Mouse (Mus musculus): ENCODE measurements around the gene Nhsl2.
A peak's percentile ranks its signal among the peaks of the same experiment; 100 is the strongest.

The Nhsl2 gene

DNA sequence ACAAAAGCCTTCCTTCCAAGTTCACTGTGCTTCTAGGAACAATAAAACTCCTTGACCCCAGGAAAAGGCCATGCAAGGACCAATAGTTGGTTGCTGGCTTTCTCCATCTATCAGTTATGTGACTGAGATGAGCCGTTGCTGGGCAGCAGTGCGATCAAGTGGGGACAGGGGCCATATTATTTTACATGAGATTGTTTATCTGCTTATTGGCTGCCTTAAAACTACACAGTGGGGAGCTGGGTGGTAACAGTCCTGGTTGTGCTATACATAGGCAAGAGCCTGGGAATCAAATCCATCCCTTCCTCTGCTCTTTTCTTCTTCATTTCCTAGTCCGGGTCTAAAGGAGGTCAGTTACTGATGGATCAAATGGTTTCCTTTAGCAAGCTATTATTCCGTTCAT lies 53.4 kb downstream of the Nhsl2 start:
- DNase-seq (ENCODE audit: low spot score): no peak

DNA sequence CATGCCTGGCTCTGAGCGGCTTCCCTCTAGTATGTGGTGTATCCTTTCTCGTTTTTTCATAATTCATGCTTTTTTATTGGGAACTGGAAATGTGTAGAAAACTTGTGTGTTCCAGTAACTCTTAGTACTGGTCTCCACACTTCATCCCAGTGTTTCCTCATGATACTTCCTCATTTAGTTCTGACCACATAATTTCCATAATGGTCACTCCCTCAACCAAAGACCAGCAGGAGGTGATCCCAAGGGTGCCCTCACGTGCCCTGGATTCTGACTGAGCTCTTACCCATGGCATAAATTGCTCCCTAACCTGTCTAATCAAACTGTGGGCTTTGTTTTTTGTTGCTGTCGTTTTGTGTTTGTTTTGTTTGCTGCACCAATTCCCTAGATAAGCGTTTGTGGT lies 58.1 kb downstream of the Nhsl2 start:
- DNase-seq (ENCODE audit: low spot score): no peak

DNA sequence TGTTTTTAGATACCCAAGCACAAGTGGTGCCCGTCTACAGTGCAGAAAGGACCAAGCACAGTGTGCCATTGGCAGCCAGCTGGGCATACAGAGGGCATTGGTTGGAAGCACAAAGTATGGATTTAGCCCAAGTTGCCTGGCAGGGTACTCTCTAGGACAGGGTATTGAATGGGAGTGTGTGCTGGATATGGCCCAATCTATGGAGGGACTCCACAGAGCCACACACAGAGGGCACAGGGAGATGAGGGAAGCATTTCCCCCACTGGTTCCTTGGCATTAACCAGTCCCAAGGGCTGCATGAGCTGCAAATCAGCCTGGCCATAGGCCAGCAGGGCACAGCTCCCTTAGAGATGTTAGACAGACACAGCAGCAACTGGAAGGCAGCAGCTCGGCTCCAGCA lies 79.9 kb downstream of the Nhsl2 start:
- DNase-seq (ENCODE audit: low spot score): no peak

DNA sequence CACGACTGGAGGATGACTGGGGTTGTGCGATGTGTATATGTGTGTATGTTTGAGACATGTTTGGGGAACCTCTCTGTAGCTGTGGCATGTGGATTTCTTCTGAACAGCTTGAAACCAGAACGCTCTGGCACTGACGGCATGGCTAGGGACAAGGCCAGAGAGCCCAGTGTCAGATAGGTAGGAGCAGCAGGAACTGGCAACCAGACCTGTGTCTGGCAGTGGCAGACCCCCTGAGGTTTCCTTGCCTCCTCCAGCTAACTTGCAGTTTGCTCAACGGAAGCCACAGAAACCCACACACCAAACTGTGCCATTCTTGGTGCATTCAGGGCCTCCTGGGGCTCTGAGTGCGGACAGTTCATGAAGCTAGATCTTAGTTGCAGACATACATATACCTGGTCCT lies 81.1 kb downstream of the Nhsl2 start:
- DNase-seq (ENCODE audit: low spot score): no peak

DNA sequence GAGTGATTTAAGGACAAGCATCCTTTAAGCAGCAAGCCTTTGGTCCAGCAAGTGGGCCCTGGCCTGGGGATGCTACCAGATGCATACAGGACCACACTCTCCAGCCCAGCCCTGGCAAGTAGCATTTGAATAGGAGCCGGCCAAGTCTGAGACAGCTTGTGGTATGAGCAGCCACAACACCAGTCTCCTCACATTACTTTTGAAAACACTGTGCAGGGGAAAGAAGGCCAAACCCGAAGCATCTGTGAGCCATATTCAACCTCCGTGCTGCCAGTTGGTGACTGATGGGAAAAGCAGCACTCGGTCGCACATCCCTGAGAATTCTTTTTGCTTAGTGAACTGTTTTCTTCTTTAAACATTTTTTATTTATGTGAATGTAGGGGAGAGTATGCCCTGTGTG lies 81.8 kb downstream of the Nhsl2 start:
- no peak for DNase-seq (ENCODE audit: low spot score)

DNA sequence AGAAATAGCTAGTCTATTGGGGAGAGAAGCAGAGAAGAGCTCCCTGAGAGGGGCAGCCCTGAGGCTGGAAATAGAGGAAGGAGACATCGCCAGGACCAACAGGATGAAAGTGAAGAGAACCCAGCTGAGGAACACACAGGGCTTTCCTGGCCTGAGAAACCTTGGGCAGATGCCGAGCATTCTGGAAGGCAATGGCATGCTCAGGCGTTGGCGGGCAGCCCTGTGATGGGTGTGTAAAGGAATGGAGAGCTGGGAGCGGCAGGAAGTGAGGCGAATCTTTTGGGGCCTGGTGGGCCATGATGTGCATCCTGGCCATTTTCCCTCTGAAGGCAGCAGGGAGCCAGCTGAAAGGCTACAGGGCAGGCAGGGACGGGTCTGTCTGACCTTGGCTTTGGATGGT lies 83.1 kb downstream of the Nhsl2 start:
- peak; percentile 9 for DNase-seq (ENCODE audit: low spot score)

DNA sequence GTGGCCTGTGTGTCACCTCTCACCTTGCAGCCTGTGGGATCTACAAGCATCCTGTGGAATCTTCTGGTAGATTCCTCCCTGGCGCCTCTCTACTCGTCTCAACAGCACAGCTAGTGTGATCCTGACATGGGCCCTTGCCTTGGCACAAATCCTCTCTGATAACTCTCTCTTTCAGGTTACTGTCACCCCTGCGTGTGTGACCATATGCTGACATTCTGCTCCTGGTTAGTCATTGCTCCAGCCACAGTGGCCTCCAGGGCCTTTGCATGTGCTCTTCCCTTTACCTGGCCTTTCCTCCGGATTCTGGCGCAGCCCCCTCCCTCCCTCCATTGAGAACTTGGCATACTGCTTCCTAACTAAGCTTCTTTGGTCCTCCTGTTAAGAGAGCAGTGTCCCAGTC lies 84.2 kb downstream of the Nhsl2 start:
- DNase-seq (ENCODE audit: low spot score): no peak

DNA sequence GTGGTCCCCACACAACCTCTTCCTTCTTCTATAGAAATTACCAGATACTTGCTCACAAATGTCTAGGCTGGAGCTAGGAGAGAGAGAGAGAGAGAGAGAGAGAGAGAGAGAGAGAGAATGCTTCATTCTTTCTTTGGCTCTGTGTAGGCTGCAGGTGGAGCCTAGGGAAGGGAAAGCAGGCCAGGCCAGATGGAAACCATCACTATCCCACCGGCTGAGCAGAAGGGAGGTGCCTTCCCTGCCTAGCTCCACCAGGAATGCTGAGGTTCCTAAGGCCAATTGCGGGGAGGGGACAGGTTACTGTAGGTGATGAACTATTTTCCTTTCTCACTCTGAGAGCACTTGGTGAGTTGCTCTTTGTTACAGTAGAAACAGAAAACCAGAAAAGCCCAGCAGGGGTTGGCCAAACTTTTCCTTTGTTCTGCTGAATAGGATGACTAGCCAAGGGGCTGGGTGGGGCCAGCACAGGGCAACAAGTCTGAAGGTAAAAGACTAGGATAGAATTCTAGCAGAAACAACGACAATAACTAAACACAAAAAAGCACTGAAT lies 86.2 kb downstream of the Nhsl2 start:
- DNase-seq (ENCODE audit: low spot score): no peak

DNA sequence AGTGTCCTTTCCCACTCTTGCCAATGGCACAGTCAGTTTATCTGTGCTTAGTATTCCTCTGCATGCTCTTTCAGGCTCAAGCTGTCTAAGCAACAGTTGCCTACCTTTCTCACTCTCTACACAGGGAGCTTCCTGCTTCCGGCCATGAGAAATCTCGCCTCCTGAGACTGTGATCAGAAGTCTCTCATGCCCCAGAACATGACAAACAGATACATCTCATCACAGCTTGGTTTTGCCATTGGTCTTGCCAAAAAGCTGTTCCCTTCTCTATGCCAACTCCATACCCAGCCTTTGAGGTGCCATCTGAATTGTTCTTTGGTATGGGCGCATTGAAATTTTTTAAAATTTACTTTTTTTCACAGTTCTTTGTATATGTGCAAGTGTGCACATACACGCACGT lies 90.3 kb downstream of the Nhsl2 start:
- no peak for DNase-seq (ENCODE audit: low spot score)

DNA sequence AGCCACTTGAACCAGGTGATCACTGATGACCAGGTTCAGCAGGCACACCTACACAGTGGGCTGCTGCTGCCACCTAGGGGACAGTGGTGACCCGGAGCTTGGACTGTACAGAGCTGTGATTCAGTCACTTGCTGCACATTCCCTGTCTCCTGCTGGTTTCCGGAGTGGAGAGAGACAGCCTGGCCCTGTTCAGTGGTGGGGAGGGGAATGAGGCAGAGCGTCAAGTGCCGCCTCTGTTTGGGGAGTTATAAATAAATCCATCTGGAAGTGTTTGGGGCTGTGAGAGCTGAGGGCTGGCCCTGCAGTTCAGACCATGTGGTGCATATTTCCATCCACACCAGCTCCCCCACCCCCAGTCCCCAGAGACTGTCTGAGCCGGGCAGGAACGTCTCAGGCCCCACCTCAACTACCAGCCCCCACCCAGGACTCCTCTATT lies 93.3 kb downstream of the Nhsl2 start:
- DNase-seq (ENCODE audit: low spot score): peak; percentile 43

DNA sequence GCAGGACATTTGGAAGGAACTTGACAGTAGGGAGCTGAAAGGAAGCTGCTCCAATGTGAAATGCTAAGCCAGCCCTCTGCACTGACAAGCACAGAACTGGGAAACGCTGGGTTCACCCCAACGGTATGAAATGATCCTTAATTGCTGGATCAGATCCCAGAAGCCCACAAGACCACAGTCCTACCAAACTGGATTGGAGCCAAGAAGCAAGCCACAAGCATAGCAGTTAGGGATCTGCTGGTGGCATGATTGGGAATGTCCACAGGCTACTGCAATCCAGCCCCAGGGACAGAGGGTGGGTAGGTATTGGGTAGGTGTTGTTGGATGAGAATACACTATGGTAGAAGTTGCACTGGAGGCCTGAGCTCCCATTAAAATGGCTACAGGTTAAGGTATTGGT lies 94.6 kb downstream of the Nhsl2 start:
- no peak for DNase-seq (ENCODE audit: low spot score)

DNA sequence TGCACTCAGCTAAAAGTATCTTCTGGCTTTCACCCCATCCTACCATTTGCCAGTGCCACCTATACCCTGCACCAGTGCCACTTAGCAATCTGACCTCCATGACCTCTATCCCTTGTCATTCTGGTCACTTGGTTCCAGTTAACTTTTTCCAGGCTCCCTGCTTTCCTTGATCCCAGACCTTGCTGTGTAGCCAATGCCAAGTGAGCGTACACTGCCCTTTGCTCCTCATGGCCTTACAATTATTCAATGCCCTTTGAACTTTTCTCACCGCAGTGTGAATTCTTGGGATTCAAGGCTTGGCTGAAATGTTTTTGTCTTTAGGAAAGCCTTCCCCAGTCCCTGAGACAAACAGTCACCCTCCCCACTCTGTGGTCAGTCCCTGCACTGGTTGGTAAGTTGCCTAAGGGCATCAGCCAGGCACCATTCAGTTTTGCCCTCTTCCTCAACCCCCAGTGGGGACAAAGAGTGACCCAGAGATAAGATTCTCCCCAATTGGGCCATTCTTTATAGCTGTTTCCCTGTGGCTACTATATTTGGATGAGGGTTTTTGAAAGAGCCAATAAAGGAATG lies 95.7 kb downstream of the Nhsl2 start:
- no peak for DNase-seq (ENCODE audit: low spot score)

DNA sequence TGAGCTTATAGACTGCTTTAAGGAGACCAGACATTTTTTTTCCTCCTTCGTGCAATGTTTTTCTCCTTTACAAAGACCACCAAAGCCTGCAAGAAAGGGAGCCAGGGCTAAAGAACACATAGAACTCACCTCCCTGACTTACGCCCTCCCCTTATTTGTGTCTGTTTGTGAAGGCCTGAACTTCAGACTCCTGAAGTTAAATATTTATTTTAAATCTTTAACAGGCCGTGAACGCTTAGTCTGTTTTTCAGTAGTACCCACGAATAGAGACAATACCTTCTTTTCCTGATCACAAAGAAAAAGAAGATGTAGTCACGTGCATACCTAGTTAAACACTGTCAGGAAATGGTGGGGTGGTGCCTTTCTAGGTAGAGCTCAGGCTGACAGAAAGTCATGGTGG lies 103.3 kb downstream of the Nhsl2 start:
- no peak for DNase-seq (ENCODE audit: low spot score)

DNA sequence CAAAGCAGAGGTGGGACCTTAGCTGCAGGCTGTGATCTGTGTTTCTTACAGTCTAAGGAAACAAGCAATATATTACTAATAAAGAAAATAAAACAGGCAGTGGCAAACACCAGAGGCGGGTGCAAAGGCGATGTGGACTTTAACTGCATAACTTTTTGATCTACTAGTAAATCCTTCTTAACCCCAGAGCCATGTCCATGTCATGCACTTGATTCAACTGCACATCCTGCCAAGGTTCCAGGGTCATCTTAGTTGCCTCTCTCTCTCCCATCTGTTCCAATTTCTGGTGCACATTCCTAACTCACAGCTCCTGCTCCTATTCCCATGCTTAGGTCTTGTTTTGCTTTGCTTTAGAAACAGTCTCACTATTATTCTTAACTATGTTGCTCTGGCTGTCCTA lies 104.1 kb downstream of the Nhsl2 start:
- DNase-seq (ENCODE audit: low spot score): no peak

DNA sequence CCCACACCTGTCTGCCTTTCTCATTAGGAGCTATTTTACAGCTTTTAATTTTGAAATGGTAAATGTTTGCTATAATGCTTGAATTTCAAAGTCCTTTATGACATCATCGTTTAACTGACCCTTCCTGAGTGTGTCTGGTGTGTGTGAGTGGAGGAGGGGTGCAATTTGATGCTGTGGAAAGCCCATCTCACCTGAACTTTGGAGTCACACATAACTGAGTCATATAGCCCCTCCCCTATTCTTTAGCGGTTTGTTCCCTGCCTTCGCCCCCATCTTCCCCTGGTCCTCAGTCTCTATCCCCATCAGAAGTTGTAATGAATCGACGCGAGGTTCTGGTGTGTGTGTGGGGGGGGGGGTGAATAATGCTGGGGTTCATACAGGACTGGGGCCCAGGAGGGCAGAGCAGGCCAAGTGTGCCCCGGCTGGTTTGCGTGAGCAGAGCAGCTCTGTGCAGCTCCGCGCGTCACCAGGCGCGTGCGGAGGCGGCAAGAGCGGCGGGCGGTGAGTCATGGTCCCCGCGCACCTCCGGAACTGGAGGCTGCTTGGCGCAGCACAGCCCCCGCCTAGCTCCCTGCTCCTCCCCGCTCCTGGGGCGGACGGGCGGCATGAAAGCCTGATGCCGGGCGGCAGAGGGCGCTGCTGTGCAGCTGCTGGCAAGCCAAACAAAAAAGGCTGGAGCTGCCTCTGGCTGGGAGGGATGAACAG lies 104.8 kb downstream of the Nhsl2 start:
- peak; percentile 84 for DNase-seq (ENCODE audit: low spot score)

DNA sequence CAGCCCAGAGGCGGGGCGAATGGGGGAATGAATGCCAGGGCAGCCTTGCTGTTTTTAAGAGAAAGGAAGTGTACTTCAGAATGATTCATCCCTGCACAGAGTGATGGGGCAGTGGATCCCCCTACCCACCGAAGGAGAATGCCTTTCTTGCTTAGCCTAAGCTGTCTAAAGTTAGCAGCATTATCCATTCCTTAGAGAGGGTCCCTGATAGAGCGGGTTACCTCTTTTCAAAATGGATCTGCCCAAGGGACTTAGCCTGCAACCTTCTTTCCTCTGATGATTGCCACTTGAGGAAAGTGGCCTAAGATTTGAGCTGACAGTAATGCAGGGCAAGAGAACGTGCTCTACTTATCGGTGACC lies 105.3 kb downstream of the Nhsl2 start:
- no peak for DNase-seq (ENCODE audit: low spot score)

DNA sequence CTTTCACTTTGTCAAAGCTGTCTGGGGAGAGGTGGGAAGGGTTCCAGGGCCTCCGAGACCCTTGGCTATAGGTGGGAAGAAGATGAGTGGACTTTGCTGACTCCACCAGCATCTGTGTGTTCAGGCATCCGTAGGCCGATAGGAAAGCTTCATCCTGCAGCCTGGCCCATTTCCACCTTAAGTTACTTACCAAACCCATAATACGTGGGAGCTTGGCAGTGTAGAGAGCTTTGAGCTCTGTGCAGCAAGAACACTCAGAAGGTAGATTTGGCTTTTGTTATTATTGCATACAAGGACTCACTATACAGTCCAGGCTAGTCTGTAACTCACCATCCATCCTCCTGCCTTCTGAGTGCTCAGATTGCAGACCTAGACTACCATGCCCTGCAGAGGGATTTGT lies 112.7 kb downstream of the Nhsl2 start:
- no peak for DNase-seq (ENCODE audit: low spot score)

DNA sequence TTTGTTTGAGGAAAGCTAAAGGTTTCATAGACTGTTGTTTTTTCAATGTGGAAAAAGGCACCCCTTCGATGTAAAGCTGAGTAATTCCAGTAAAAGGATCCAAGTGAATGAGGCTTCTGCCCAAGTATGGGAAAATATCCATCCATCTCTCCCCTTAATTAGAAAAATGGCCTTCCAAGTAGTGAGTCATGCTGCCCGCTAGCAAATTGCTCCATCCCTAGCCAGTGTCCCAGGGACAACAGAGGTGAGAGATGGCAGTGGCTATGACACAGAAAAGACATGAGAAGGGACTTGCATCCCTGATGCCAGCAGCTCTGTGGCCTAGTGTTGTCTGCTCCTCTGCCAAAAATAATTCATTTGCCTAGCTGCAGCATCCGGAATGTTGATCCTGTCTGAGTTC lies 114.5 kb downstream of the Nhsl2 start:
- no peak for DNase-seq (ENCODE audit: low spot score)

DNA sequence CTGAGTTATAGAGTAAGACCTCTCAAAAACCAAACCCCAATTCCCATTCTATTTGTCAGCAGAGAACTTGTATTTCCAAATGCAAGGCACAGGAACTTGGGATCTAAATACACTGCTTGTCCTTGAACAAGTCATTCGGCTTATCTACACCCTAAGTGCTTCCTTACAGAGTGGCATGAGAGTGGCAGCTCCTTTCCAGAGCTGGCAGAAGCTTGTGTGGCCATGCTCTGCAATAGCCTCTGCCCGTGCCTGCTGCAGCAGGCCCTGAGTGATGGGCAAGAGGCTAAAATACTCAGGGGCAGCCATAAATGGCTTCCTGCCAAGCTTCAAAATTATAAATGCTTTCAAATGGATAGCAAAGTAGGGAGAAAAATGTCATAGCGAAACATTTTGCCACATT lies 123.8 kb downstream of the Nhsl2 start:
- DNase-seq (ENCODE audit: low spot score): no peak

DNA sequence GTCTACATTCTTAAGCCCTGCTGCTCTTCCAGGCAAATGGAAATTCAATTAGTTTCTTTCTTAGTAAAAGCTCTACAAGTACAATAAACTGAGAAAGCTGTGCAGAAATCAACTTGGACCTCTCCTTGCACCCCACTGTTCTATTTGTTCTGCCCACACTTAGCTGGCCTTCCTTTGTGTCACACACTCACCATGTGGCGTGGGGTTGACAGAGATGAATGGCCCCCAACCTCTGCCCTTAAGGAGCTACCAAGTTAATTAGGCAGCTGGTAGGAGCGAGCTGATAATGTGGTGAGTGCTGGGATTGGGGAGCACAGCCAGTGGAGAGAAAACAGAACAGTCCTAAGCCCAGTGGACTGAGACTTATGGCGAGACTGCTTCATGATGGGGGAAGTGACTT lies 127.7 kb downstream of the Nhsl2 start:
- DNase-seq (ENCODE audit: low spot score): no peak

DNA sequence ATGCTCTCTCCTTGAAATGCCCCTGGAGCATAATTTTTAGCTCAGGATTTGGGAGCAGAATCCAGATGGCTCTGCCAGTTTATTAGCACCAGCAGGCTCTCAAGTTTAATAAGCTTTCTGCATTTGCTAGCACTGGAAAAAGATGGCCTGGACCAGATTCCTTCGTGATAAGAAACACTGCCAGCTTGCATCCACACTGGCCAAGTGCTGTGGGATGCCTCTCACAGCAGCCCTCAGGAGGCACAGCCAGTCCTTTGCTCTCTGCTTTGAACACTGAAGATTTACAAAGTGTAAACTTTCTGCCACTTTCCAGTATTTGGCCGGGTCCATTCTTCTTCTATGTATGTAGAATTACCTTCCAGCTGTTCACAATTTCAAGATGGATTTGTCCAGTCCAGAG lies 129.7 kb downstream of the Nhsl2 start:
- no peak for DNase-seq (ENCODE audit: low spot score)

DNA sequence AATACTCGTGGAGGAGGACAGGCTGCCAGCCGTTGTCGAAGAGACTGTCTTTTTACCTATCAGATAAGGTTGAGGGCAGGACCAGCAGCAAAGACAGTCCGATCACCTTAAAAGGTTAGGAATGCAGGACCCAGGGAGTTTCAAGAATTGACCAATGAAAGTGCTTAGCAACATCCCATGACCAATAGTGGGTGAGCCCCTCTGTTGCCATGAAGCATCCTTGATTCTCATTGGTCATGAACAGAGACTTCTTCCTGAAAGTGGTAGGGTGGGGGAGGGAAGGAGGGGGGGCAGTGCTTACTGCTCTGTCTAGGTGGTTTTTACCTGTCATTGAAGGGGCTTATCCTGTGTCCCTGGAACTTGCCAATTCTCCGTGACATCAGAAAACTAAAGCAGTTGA lies 130.1 kb downstream of the Nhsl2 start:
- DNase-seq (ENCODE audit: low spot score): no peak

DNA sequence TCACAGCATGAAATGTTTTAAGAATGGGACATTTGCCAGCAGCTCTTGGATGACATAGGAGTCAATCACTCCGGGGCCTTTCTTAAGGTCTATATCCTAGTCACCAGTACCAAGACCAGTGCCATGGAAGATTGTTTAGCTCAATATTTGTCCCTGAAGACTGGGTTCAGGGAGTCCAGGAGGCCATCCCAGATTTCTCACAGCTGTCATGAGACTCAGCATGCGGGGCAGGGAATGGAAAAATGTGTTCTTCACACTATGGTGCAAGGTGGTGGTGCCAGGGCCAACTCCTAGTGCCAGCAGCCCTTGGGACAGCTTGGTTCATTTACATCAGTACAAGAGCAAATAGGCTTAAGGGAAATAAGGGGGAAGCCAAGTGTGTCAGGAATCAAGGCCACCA lies 131.4 kb downstream of the Nhsl2 start:
- no peak for DNase-seq (ENCODE audit: low spot score)

DNA sequence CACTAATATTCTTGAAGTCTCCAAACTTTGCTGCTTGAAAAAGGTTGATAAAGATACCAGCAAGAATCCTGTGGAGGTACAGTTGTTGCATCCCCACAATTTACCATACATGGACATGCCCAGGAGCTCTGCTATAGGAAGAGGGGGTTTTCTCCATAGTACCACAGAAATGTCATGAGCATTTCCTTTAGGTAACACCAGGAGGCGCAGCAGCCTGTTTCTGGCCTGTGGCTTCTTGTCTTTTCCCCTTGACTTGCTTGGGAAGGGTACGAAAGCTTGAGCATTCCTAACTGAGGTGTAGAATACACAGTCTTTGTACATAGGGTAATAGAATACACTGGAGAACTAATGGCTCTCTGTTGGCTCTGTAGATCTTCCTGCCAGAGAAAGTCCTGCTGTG lies 132.3 kb downstream of the Nhsl2 start:
- DNase-seq (ENCODE audit: low spot score): no peak

Measured in ovary, postnatal 14 days (tissue).